Mouse (Mus musculus): ENCODE measurements at regions not wholly inside any gene's neighbourhood (a gene's known extent, or its start where the extent isn't known, plus 50 kb on each side); places are given as distances from the start of the nearest gene placed in this dataset.

DNA sequence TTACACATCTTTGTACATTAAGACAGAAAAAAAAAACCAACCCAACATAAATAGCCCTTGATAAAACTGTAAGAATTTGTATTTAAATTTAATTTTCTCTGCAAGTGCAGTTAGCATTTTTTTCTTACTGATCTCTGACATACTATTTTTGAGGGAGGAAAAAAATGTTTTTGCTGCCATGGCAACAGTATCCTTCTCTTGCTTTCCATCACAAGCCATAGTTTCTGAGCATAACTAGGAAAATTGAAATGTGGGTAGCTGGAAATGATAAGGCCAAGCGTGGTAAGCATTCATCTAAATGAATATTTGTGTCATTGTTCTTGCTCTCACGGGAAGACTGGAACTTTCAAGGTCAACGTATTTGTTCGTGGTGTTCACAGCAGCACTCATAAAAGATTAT lies 470.0 kb downstream of the Hace1 start:
- WGBS: 17% methylated on average over 4 of the region's 4 CpGs
- Histone ChIP-seq H3K27me3 (ENCODE audit: insufficient read depth, low read length) (no peaks in the 10 kb centered on the region), H3K36me3 (ENCODE audit: insufficient read depth) (no peaks in the 10 kb centered on the region), H3K27ac (ENCODE audit: low read depth, low read length) (peak overlapping the region; percentile 60), H3K4me2 (ENCODE audit: low read depth) (no peak overlapping the region), H3K4me1 (ENCODE audit: insufficient read depth) (peaks cover 21% of the 10 kb centered on the region), H3K9ac (no peak overlapping the region), H3K9me3 (ENCODE audit: low read length) (no peaks in the 10 kb centered on the region), H3K4me3 (ENCODE audit: low read depth, low read length) (no peak overlapping the region)
- ATAC-seq (peak; percentile 67), DNase-seq (peak; percentile 73)
- no peak for TF ChIP-seq CTCF (IDR thresholded peaks at IDR 0.05; ENCODE audit: low read depth)

DNA sequence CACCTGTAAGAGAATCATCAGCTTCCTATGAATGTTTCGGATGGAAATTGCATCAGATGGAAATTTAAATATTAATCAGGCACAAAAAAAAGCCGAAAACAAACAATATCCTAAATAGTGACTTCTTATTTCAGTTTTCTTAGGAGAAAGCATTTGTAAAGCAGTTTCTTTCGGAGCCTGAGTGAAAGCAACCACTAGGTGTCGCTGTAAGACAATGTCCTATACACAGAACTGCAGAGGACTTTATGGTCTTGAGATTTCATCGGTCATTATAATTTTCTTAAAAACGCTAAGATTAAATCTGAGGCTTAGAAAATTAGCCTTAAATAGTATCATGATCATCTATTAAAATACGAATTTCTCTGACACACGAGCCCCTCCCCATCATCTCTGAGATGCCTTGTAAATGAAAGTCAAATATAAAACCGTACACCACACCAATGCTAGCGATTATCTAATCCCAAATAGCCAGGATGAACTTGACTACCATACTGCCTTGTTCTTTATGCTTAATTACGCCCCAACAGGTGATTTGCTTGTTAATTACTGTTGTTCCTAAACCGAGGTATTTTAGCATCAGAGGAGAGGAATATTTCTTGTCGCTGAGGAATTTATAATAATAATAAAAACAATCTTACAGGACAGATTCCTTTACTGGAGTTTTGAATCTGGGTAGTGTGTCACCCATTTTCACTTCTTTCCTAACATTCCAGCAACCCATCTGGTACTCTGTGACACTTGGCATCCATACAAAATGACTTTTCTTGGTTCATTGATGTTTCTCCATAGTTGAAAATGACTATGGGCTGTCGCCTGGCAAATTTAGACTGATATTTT lies 480.0 kb downstream of the Hace1 start:
- H3K27me3 ChIP-seq (ENCODE audit: insufficient read depth, low read length): no peaks in the 10 kb centered on the region
- WGBS: 22% methylated on average over 14 of the region's 14 CpGs
- H3K4me3 ChIP-seq (ENCODE audit: low read depth, low read length): no peak overlapping the region
- H3K9me3 ChIP-seq (ENCODE audit: low read length): no peaks in the 10 kb centered on the region
- ATAC-seq (peak; percentile 70; the same call in 1 of the 2 replicates), DNase-seq (peak; percentile 92)
- H3K27ac ChIP-seq (ENCODE audit: low read depth, low read length): no peak overlapping the region
- no peak overlapping the region for H3K9ac ChIP-seq
- TF ChIP-seq CTCF (IDR thresholded peaks at IDR 0.05; ENCODE audit: low read depth): peak; percentile 89
- 0 out of 2 replicates have a peak overlapping the region, but pooled peaks have one; percentile 1 for H3K4me2 ChIP-seq (ENCODE audit: low read depth)
- no peaks in the 10 kb centered on the region for H3K36me3 ChIP-seq (ENCODE audit: insufficient read depth)
- no peaks in the 10 kb centered on the region for H3K4me1 ChIP-seq (ENCODE audit: insufficient read depth)

DNA sequence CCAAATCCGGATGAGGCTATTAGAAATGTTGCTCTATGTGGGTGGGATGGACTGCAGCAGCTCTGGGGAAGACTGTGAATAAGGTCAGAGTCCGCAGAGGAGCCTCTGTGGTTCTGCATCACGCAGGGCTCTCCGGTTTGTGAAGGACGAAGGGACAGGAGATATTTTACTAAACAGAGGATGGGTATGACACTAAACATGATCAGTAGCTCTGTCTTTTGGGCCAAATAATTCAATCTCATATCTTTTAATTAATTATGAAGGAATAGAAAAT lies 480.5 kb downstream of the Hace1 start:
- Histone ChIP-seq H3K4me1 (ENCODE audit: insufficient read depth) (no peaks in the 10 kb centered on the region), H3K4me3 (ENCODE audit: low read depth, low read length) (no peak overlapping the region), H3K36me3 (ENCODE audit: insufficient read depth) (no peaks in the 10 kb centered on the region), H3K9ac (no peak overlapping the region), H3K4me2 (ENCODE audit: low read depth) (no peak overlapping the region), H3K9me3 (ENCODE audit: low read length) (no peaks in the 10 kb centered on the region), H3K27me3 (ENCODE audit: insufficient read depth, low read length) (no peaks in the 10 kb centered on the region), H3K27ac (ENCODE audit: low read depth, low read length) (no peak overlapping the region)
- WGBS: 75% methylated on average over 5 of the region's 5 CpGs
- ATAC-seq: no peak
- DNase-seq: no peak
- TF ChIP-seq CTCF (IDR thresholded peaks at IDR 0.05; ENCODE audit: low read depth): no peak

GRCm38 (mm10) chr10:46059285-46059684 lies 481.7 kb downstream of the Hace1 start:
- Histone ChIP-seq H3K27me3 (ENCODE audit: insufficient read depth, low read length) (no peaks in the 10 kb centered on the region), H3K9ac (no peak overlapping the region), H3K4me2 (ENCODE audit: low read depth) (no peak overlapping the region), H3K36me3 (ENCODE audit: insufficient read depth) (no peaks in the 10 kb centered on the region), H3K27ac (ENCODE audit: low read depth, low read length) (no peak overlapping the region), H3K4me1 (ENCODE audit: insufficient read depth) (no peaks in the 10 kb centered on the region), H3K9me3 (ENCODE audit: low read length) (no peaks in the 10 kb centered on the region), H3K4me3 (ENCODE audit: low read depth, low read length) (no peak overlapping the region)
- DNase-seq (no peak), ATAC-seq (no peak)
- WGBS: 84% methylated on average over 3 of the region's 3 CpGs
- TF ChIP-seq CTCF (IDR thresholded peaks at IDR 0.05; ENCODE audit: low read depth): no peak

DNA sequence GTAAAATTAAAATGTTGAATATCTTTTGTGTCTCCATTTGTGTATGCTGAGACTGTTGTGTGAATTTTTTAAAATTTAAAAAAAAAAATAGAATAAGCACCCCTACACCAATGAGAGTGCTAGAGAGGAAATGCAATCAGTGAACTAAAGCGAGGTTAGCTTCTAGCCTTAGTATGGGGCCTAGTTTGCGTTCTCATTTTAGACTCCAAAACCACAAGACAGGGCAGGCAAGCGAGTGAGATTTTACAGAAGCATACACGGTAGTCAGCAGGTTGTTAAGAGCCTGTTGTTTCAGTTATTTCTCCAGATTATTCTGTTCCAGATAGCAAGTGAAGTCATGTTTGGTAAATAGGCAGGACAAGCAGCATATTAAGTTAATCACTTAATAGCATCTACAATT lies 486.2 kb downstream of the Hace1 start:
- no peaks in the 10 kb centered on the region for H3K36me3 ChIP-seq (ENCODE audit: insufficient read depth)
- H3K9me3 ChIP-seq (ENCODE audit: low read length): no peaks in the 10 kb centered on the region
- no peaks in the 10 kb centered on the region for H3K4me1 ChIP-seq (ENCODE audit: insufficient read depth)
- no peak for TF ChIP-seq CTCF (IDR thresholded peaks at IDR 0.05; ENCODE audit: low read depth)
- H3K4me3 ChIP-seq (ENCODE audit: low read depth, low read length): no peak overlapping the region
- ATAC-seq: no peak
- H3K27ac ChIP-seq (ENCODE audit: low read depth, low read length): no peak overlapping the region
- no peaks in the 10 kb centered on the region for H3K27me3 ChIP-seq (ENCODE audit: insufficient read depth, low read length)
- no peak overlapping the region for H3K9ac ChIP-seq
- no peak overlapping the region for H3K4me2 ChIP-seq (ENCODE audit: low read depth)
- WGBS: 91% methylated on average over 4 of the region's 4 CpGs
- no peak for DNase-seq

- 43% methylated on average over 3 of the region's 3 CpGs for WGBS
- H3K4me3 ChIP-seq (ENCODE audit: low read depth, low read length): no peak overlapping the region
- peak; percentile 57; the same call in 1 of the 2 replicates for ATAC-seq
- H3K36me3 ChIP-seq (ENCODE audit: insufficient read depth): no peaks in the 10 kb centered on the region
- H3K9ac ChIP-seq: no peak overlapping the region
- H3K27me3 ChIP-seq (ENCODE audit: insufficient read depth, low read length): no peaks in the 10 kb centered on the region
- TF ChIP-seq CTCF (IDR thresholded peaks at IDR 0.05; ENCODE audit: low read depth): no peak
- DNase-seq: peak; percentile 28
- no peaks in the 10 kb centered on the region for H3K9me3 ChIP-seq (ENCODE audit: low read length)
- H3K4me1 ChIP-seq (ENCODE audit: insufficient read depth): no peaks in the 10 kb centered on the region
- no peak overlapping the region for H3K4me2 ChIP-seq (ENCODE audit: low read depth)
- no peak overlapping the region for H3K27ac ChIP-seq (ENCODE audit: low read depth, low read length)
These were observed 493.1 kb downstream of the Hace1 start for GRCm38 (mm10) chr10:46070766-46071165.

- peak; percentile 75 for ATAC-seq
- Histone ChIP-seq H3K4me2 (ENCODE audit: low read depth) (no peak overlapping the region), H3K36me3 (ENCODE audit: insufficient read depth) (no peaks in the 10 kb centered on the region), H3K4me1 (ENCODE audit: insufficient read depth) (no peaks in the 10 kb centered on the region), H3K9me3 (ENCODE audit: low read length) (no peaks in the 10 kb centered on the region), H3K9ac (no peak overlapping the region), H3K27ac (ENCODE audit: low read depth, low read length) (no peak overlapping the region), H3K4me3 (ENCODE audit: low read depth, low read length) (no peak overlapping the region), H3K27me3 (ENCODE audit: insufficient read depth, low read length) (no peaks in the 10 kb centered on the region)
- no peak for TF ChIP-seq CTCF (IDR thresholded peaks at IDR 0.05; ENCODE audit: low read depth)
- 55% methylated on average over 8 of the region's 8 CpGs for WGBS
- DNase-seq: peak; percentile 24
These were observed 493.6 kb downstream of the Hace1 start for GRCm38 (mm10) chr10:46071220-46071619.

Measured in forebrain, postnatal 0 days (tissue).